Mouse (Mus musculus) limb, embryonic 13.5 days (tissue): ENCODE results near the gene Syngr1. TPM values are rescaled to one million over a fixed set of nuclear protein-coding genes. Genes with fewer than 3 reads are reported as not detected.

ENCODE experiments used
- ATAC-seq: fragments of 200-750 bp; cut with Nextera tagmentation; 2 replicates; pipeline ENCODE4 v1.8.0; 2017; ENCODE audit warnings: low read depth, moderate number of reproducible peaks, moderate TSS enrichment; ENCODE audit not compliant: low FRiP score
- H3K27ac ChIP-seq: fragments of 300-500 bp; sonication (generic); 2 replicates; pipeline ENCODE4 v1.5.1; 2015; ENCODE audit warnings: inconsistent platforms, mild to moderate bottlenecking, moderate library complexity
- H3K27me3 ChIP-seq: fragments of 300-500 bp; sonication (generic); 2 replicates; pipeline ENCODE4 v1.6.1; 2015; ENCODE audit warnings: mild to moderate bottlenecking, inconsistent platforms
- H3K36me3 ChIP-seq: fragments of 300-500 bp; sonication (generic); 2 replicates; pipeline ENCODE4 v1.6.1; 2015; ENCODE audit warnings: inconsistent platforms, mild to moderate bottlenecking, moderate library complexity
- H3K4me1 ChIP-seq: fragments of 300-500 bp; sonication (generic); 2 replicates; pipeline ENCODE4 v1.6.1; 2015; ENCODE audit warnings: inconsistent platforms
- H3K4me2 ChIP-seq: fragments of 300-500 bp; sonication (generic); replicated peaks from 2 replicates; pipeline ENCODE4 v1.6.1; 2015; ENCODE audit warnings: inconsistent platforms, mild to moderate bottlenecking, moderate library complexity
- H3K4me3 ChIP-seq: fragments of 300-500 bp; sonication (generic); 2 replicates; pipeline ENCODE4 v1.5.1; 2015; ENCODE audit warnings: moderate library complexity, mild to moderate bottlenecking, inconsistent platforms
- H3K9ac ChIP-seq: fragments of 300-500 bp; sonication (generic); 2 replicates; pipeline ENCODE4 v1.6.1; 2015; ENCODE audit warnings: mild to moderate bottlenecking, inconsistent platforms
- H3K9me3 ChIP-seq: fragments of 300-500 bp; sonication (generic); 2 replicates; pipeline ENCODE4 v1.6.1; 2016; ENCODE audit warnings: inconsistent platforms
- WGBS: fragments of 180-500 bp; shearing (Covaris S2); methylation state at CpG from one replicate; pipeline ENCODE4 v1.1.7; 2015; 5-methylcytosine and 5-hydroxymethylcytosine counted together
- polyA plus RNA-seq: library from polyadenylated mRNA; unstranded; fragments of >200 nt; fragmentation: Nextera tagmentation; extraction: Ambion mirVana; gene quantifications from 2 replicates; pipeline ENCODE4 v1.2.1, GENCODE M21; 2015

The Syngr1 gene
- polyA plus RNA-seq, 1 experiment from 2014 or later: 5.6 TPM

DNA sequence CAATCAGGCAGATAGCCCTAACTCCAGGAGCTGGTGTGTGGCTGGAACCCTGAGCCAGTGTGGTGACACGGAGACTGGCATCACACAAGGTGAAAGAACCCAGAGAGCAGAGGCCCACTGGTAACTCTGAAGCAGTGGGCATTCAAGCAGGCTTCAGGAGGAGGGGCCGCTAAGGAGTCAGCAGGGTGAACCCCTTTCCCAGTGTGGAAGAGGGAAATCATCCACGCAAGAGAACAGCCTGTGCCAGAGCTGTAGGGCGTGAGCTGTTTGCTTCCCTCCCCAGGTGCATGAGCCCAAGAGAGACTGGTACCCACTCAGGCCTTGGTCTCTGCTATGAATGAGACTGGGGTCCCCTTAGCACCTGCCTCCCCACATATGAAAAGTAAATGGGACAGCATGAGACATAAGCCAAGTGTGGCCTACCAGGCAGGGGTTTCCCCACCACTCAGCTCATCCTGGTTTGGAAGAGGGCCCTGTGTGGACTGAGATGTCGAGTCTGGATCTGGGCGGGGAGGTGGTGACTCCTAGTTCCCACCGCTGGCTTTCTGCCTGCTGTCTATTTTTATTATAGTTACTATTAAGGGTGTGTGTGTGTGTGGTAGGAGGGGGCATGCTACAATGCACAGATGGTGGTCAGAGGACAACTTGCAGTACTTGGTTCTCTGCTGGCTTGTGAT is 18.4 kb upstream of the Syngr1 start:
- Histone ChIP-seq H3K9ac (no peak overlapping the region), H3K9me3 (no peaks in the 10 kb centered on the region), H3K36me3 (peaks cover 14% of the 10 kb centered on the region), H3K4me2 (no peak overlapping the region), H3K27ac (no peak overlapping the region), H3K4me1 (peaks cover 21% of the 10 kb centered on the region), H3K4me3 (no peak overlapping the region), H3K27me3 (no peaks in the 10 kb centered on the region)
- no peak for ATAC-seq
- WGBS: 81% methylated on average over 7 of the region's 7 CpGs

- H3K27ac ChIP-seq: no peak overlapping the region
- H3K9me3 ChIP-seq: no peaks in the 10 kb centered on the region
- WGBS: 93% methylated on average over 1 of the region's 1 CpGs
- peaks cover 19% of the 10 kb centered on the region for H3K36me3 ChIP-seq
- peaks cover 21% of the 10 kb centered on the region for H3K4me1 ChIP-seq
- H3K4me2 ChIP-seq: no peak overlapping the region
- H3K4me3 ChIP-seq: no peak overlapping the region
- H3K27me3 ChIP-seq: no peaks in the 10 kb centered on the region
- ATAC-seq: no peak
- no peak overlapping the region for H3K9ac ChIP-seq
Observed at GRCm38 (mm10) chr15:80073256-80073621, 17.9 kb upstream of the Syngr1 start.

DNA sequence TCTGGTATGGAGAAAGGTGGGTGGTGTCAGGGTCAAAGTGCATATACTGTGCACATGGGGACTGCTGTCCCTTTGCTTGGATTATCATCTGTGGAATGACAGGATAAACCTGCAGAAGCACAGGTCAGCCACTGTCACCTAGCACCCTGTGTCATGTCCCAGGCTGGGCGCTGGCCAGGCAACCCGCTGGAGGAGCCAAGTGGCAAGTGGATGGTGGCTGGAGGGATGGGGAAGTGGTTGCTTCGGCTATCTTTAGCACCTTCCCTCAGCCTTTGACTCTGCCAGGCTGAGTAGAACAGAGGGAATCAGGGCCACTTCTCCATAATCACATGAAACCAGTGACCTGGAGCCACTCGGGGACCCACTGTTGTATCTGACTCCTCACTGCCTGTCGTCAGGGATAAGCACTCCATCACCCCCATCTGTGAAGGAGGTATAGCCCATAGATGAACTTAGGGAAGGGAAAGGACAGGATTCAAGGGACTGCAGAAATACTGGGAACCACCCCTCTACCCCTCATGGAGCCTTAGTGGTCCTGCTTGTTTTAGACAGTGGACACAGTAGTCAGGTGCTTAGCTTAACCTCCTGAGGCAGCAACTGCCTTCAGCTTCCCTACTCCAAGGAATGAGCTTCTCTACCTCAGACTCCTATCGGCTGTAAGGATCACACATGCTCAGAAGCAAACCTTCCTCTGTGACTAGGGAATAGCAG is 16.3 kb upstream of the Syngr1 start:
- peak overlapping the region; percentile 70 for H3K27ac ChIP-seq
- no peak for ATAC-seq
- 54% methylated on average over 6 of the region's 6 CpGs for WGBS

GRCm38 (mm10) chr15:80075374-80075694 is 15.8 kb upstream of the Syngr1 start:
- Histone ChIP-seq H3K9me3 (no peaks in the 10 kb centered on the region), H3K36me3 (peaks cover 40% of the 10 kb centered on the region), H3K27me3 (no peaks in the 10 kb centered on the region), H3K4me2 (no peak overlapping the region; the same call in 1 of the 2 replicates), H3K4me1 (peaks cover 28% of the 10 kb centered on the region), H3K27ac (peak overlapping the region; percentile 70), H3K9ac (peak overlapping the region; percentile 50; the same call in 1 of the 2 replicates), H3K4me3 (no peak overlapping the region)
- 14% methylated on average over 3 of the region's 3 CpGs for WGBS
- no peak for ATAC-seq

More for the DNA sequence above, 16.3 kb upstream of the Syngr1 start:
- Histone ChIP-seq H3K27me3 (no peaks in the 10 kb centered on the region), H3K4me2 (no peak overlapping the region; the same call in 1 of the 2 replicates), H3K36me3 (peaks cover 35% of the 10 kb centered on the region), H3K9ac (no peak overlapping the region), H3K9me3 (no peaks in the 10 kb centered on the region), H3K4me1 (peaks cover 28% of the 10 kb centered on the region), H3K4me3 (no peak overlapping the region)

DNA sequence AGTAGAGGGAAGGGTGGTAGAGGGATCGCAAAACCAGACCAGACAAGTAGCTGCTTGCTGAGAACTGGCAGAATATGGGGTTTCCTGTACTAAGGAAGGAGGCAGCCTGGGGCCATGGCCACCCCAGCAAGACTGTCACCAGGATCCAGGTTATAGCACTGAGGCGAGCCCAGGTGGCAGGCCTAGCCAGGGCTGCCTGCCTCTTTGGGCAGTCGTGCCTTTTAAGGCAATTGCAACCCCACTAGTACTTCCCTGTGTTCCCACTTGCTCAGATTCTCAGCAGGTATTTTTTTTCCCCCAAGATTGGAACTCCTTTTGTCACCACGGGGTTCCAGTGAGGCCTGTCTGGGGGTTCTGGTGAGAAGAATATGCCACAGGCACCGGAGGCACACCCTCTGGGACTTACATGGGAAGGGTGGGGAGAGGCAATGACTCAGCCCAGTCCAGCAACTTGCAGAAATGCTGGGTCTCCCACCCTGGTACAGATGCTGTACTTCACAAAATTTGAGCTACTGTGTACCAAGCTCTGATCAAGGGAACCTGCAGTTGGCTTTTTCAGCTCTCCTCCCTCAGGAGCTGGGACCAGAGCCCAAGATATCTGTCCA is 15.3 kb upstream of the Syngr1 start:
- ATAC-seq: no peak
- 15% methylated on average over 5 of the region's 5 CpGs for WGBS
- no peaks in the 10 kb centered on the region for H3K27me3 ChIP-seq

GRCm38 (mm10) chr15:80076338-80077136 is 14.6 kb upstream of the Syngr1 start:
- H3K4me2 ChIP-seq: no peak overlapping the region
- WGBS: 6% methylated on average over 2 of the region's 2 CpGs
- no peaks in the 10 kb centered on the region for H3K9me3 ChIP-seq
- peaks cover 52% of the 10 kb centered on the region for H3K36me3 ChIP-seq
- peak overlapping the region; percentile 70 for H3K27ac ChIP-seq
- H3K4me1 ChIP-seq: peaks cover 40% of the 10 kb centered on the region
- H3K4me3 ChIP-seq: no peak overlapping the region
- H3K27me3 ChIP-seq: no peaks in the 10 kb centered on the region
- ATAC-seq: peak; percentile 41
- peak overlapping the region; percentile 50; the same call in 1 of the 2 replicates for H3K9ac ChIP-seq

More for the DNA sequence above, 15.3 kb upstream of the Syngr1 start:
- H3K9me3 ChIP-seq: no peaks in the 10 kb centered on the region
- H3K4me1 ChIP-seq: peaks cover 33% of the 10 kb centered on the region
- H3K27ac ChIP-seq: peak overlapping the region; percentile 70
- peaks cover 45% of the 10 kb centered on the region for H3K36me3 ChIP-seq
- H3K9ac ChIP-seq: peak overlapping the region; percentile 50; the same call in 1 of the 2 replicates
- H3K4me2 ChIP-seq: no peak overlapping the region
- H3K4me3 ChIP-seq: no peak overlapping the region

DNA sequence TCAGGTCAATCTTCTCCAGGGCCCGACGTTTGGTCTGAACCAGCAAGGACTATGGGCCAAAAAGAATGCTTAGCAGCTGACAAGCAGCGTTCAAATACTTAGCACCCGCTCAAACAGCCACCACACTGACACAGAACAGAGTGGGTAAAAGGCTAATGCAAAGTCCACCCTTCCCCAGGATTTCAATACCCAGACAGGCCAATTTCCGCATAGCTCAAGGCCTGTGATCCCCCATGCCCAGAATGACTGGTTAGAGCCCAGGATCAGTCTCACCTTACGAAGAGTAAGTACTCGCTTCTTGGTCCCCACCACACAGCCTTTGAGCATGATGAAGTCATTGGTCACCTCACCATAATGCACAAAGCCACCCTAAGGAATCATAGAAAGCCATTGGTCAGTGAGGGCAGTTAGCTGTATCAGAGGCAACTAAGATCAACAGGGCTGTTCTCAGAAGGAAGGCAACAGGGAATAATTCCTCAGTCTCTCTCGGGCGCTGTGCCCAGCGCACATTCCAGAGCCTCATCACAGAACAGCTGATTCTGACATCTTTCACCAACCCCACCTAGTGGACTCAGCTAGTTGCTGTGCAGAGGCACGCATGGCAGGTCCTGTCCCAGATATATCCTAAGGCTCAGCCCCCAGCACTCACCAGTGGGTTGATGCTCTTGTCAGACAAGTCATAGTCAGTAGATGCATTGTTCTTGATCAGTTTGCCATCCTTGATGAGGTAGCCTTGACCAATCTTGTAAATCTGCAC is 12.9 kb upstream of the Syngr1 start:
- WGBS: 76% methylated on average over 11 of the region's 11 CpGs
- H3K9me3 ChIP-seq: no peaks in the 10 kb centered on the region
- H3K9ac ChIP-seq: no peak overlapping the region
- no peak overlapping the region; the same call in 1 of the 2 replicates for H3K4me2 ChIP-seq
- H3K36me3 ChIP-seq: peaks cover 61% of the 10 kb centered on the region
- no peak overlapping the region for H3K4me3 ChIP-seq
- no peak for ATAC-seq
- H3K4me1 ChIP-seq: peaks cover 43% of the 10 kb centered on the region
- H3K27ac ChIP-seq: no peak overlapping the region
- no peaks in the 10 kb centered on the region for H3K27me3 ChIP-seq

GRCm38 (mm10) chr15:80079129-80079668 is 11.9 kb upstream of the Syngr1 start:
- ATAC-seq: no peak
- no peak overlapping the region for H3K4me3 ChIP-seq
- 0 out of 2 replicates have a peak overlapping the region, but pooled peaks have one; percentile 48 for H3K9ac ChIP-seq
- H3K4me1 ChIP-seq: peaks cover 43% of the 10 kb centered on the region
- H3K27me3 ChIP-seq: no peaks in the 10 kb centered on the region
- H3K36me3 ChIP-seq: peaks cover 61% of the 10 kb centered on the region
- no peak overlapping the region for H3K27ac ChIP-seq
- H3K9me3 ChIP-seq: no peaks in the 10 kb centered on the region
- H3K4me2 ChIP-seq: 0 out of 2 replicates have a peak overlapping the region, but pooled peaks have one; percentile 94
- WGBS: 89% methylated on average over 5 of the region's 5 CpGs

- WGBS: 83% methylated on average over 3 of the region's 3 CpGs
- Histone ChIP-seq H3K9me3 (no peaks in the 10 kb centered on the region), H3K4me3 (no peak overlapping the region), H3K9ac (peak overlapping the region; percentile 48), H3K4me1 (peaks cover 43% of the 10 kb centered on the region), H3K27me3 (no peaks in the 10 kb centered on the region), H3K36me3 (peaks cover 61% of the 10 kb centered on the region), H3K4me2 (peak overlapping the region; percentile 94), H3K27ac (no peak overlapping the region)
- no peak for ATAC-seq
Observed at GRCm38 (mm10) chr15:80079954-80080353, 11.2 kb upstream of the Syngr1 start.

GRCm38 (mm10) chr15:80080711-80081615 is 10.2 kb upstream of the Syngr1 start:
- Histone ChIP-seq H3K27me3 (no peaks in the 10 kb centered on the region), H3K9me3 (no peaks in the 10 kb centered on the region), H3K9ac (peak overlapping the region; percentile 96), H3K27ac (no peak overlapping the region), H3K4me2 (peak overlapping the region; percentile 94), H3K4me3 (peak overlapping the region; percentile 87), H3K4me1 (peaks cover 35% of the 10 kb centered on the region), H3K36me3 (peaks cover 61% of the 10 kb centered on the region)
- WGBS: 50% methylated on average over 9 of the region's 9 CpGs
- ATAC-seq: no peak
